Mouse (Mus musculus): ENCODE results near the gene Mark4.

The Mark4 gene

GRCm38 (mm10) chr7:19473875-19474443 is 15.3 kb upstream of the Mark4 start:
- in situ Hi-C loops (cut with MboI; ENCODE audit: low pct_unique_long_range_greater_than_20kb in 1 of 2, low sequenced_read_pairs in 2 of 2, unreplicated experiment in 1 of 2), result no loop called here

- in situ Hi-C loops (cut with MboI; ENCODE audit: low pct_unique_long_range_greater_than_20kb in 1 of 2, low sequenced_read_pairs in 2 of 2, unreplicated experiment in 1 of 2), result no loop called here
Measured at GRCm38 (mm10) chr7:19472403-19472802, 13.8 kb upstream of the Mark4 start.

- in situ Hi-C loops (cut with MboI; ENCODE audit: low pct_unique_long_range_greater_than_20kb in 1 of 2, low sequenced_read_pairs in 2 of 2, unreplicated experiment in 1 of 2), result no loop called here
Measured at GRCm38 (mm10) chr7:19470308-19470707, 11.7 kb upstream of the Mark4 start.

GRCm38 (mm10) chr7:19469404-19469803 is 10.8 kb upstream of the Mark4 start:
- in situ Hi-C loops (cut with MboI; ENCODE audit: low pct_unique_long_range_greater_than_20kb in 1 of 2, low sequenced_read_pairs in 2 of 2, unreplicated experiment in 1 of 2), result no loop called here

GRCm38 (mm10) chr7:19468279-19468678 is 9.7 kb upstream of the Mark4 start:
- in situ Hi-C loops (cut with MboI; ENCODE audit: low pct_unique_long_range_greater_than_20kb in 1 of 2, low sequenced_read_pairs in 2 of 2, unreplicated experiment in 1 of 2), result no loop called here

GRCm38 (mm10) chr7:19467638-19468037 is 9.0 kb upstream of the Mark4 start:
- in situ Hi-C loops (cut with MboI; ENCODE audit: low pct_unique_long_range_greater_than_20kb in 1 of 2, low sequenced_read_pairs in 2 of 2, unreplicated experiment in 1 of 2), result no loop called here

GRCm38 (mm10) chr7:19466602-19467145 is 8.1 kb upstream of the Mark4 start:
- in situ Hi-C loops (cut with MboI; ENCODE audit: low pct_unique_long_range_greater_than_20kb in 1 of 2, low sequenced_read_pairs in 2 of 2, unreplicated experiment in 1 of 2), result no loop called here

- in situ Hi-C loops (cut with MboI; ENCODE audit: low pct_unique_long_range_greater_than_20kb in 1 of 2, low sequenced_read_pairs in 2 of 2, unreplicated experiment in 1 of 2), result no loop called here
Measured at GRCm38 (mm10) chr7:19464367-19465307, 6.0 kb upstream of the Mark4 start.

- in situ Hi-C loops (cut with MboI; ENCODE audit: low pct_unique_long_range_greater_than_20kb in 1 of 2, low sequenced_read_pairs in 2 of 2, unreplicated experiment in 1 of 2), result no loop called here
Measured at GRCm38 (mm10) chr7:19462884-19463381, 4.3 kb upstream of the Mark4 start, which contains the start of gene Exoc3l2. Gene Exoc3l2 (plus strand): TSS chr7:19463331.

- in situ Hi-C loops (cut with MboI; ENCODE audit: low pct_unique_long_range_greater_than_20kb in 1 of 2, low sequenced_read_pairs in 2 of 2, unreplicated experiment in 1 of 2), result no loop called here
Measured at GRCm38 (mm10) chr7:19462443-19462842, 3.8 kb upstream of the Mark4 start.

- in situ Hi-C loops (cut with MboI; ENCODE audit: low pct_unique_long_range_greater_than_20kb in 1 of 2, low sequenced_read_pairs in 2 of 2, unreplicated experiment in 1 of 2), result no loop called here
Measured at GRCm38 (mm10) chr7:19461488-19461887, 2.9 kb upstream of the Mark4 start.

GRCm38 (mm10) chr7:19460500-19460899 is 1.9 kb upstream of the Mark4 start:
- in situ Hi-C loops (cut with MboI; ENCODE audit: low pct_unique_long_range_greater_than_20kb in 1 of 2, low sequenced_read_pairs in 2 of 2, unreplicated experiment in 1 of 2), result no loop called here

GRCm38 (mm10) chr7:19459144-19459870 is 686 bp upstream of the Mark4 start:
- in situ Hi-C loops (cut with MboI; ENCODE audit: low pct_unique_long_range_greater_than_20kb in 1 of 2, low sequenced_read_pairs in 2 of 2, unreplicated experiment in 1 of 2), result no loop called here

- in situ Hi-C loops (cut with MboI; ENCODE audit: low pct_unique_long_range_greater_than_20kb in 1 of 2, low sequenced_read_pairs in 2 of 2, unreplicated experiment in 1 of 2), result no loop called here
Measured at GRCm38 (mm10) chr7:19458072-19458486, 542 bp downstream of the Mark4 start.

GRCm38 (mm10) chr7:19457414-19458071 is 1.1 kb downstream of the Mark4 start:
- in situ Hi-C loops (cut with MboI; ENCODE audit: low pct_unique_long_range_greater_than_20kb in 1 of 2, low sequenced_read_pairs in 2 of 2, unreplicated experiment in 1 of 2), result no loop called here

- in situ Hi-C loops (cut with MboI; ENCODE audit: low pct_unique_long_range_greater_than_20kb in 1 of 2, low sequenced_read_pairs in 2 of 2, unreplicated experiment in 1 of 2), result no loop called here
Measured at GRCm38 (mm10) chr7:19456628-19457027, 2.0 kb downstream of the Mark4 start.

GRCm38 (mm10) chr7:19455819-19456495 is 2.7 kb downstream of the Mark4 start:
- in situ Hi-C loops (cut with MboI; ENCODE audit: low pct_unique_long_range_greater_than_20kb in 1 of 2, low sequenced_read_pairs in 2 of 2, unreplicated experiment in 1 of 2), result no loop called here

GRCm38 (mm10) chr7:19455186-19455585 is 3.4 kb downstream of the Mark4 start:
- in situ Hi-C loops (cut with MboI; ENCODE audit: low pct_unique_long_range_greater_than_20kb in 1 of 2, low sequenced_read_pairs in 2 of 2, unreplicated experiment in 1 of 2), result no loop called here
